Mouse (Mus musculus) lung, embryonic 15.5 days (tissue): ENCODE measurements around the gene Tdrkh. TPM values are rescaled to one million over a fixed set of nuclear protein-coding genes. Genes with fewer than 3 reads are reported as not detected.

Source experiments
- ATAC-seq: fragments of 200-750 bp; cut with Nextera tagmentation; 2 replicates; pipeline ENCODE4 v1.8.0; 2017; ENCODE audit warnings: moderate number of reproducible peaks, borderline replicate concordance; ENCODE audit not compliant: low FRiP score, low TSS enrichment; ENCODE audit errors: extremely low read depth
- H3K27ac ChIP-seq: fragments of 300-500 bp; sonication (generic); 2 replicates; pipeline ENCODE4 v1.5.1; 2015; ENCODE audit warnings: moderate library complexity, mild to moderate bottlenecking, inconsistent platforms
- H3K27me3 ChIP-seq: fragments of 300-500 bp; sonication (generic); 2 replicates; pipeline ENCODE4 v1.6.1; 2015; ENCODE audit warnings: inconsistent platforms
- H3K36me3 ChIP-seq: fragments of 300-500 bp; sonication (generic); 2 replicates; pipeline ENCODE4 v1.6.1; 2015; ENCODE audit warnings: inconsistent platforms
- H3K4me1 ChIP-seq: fragments of 300-500 bp; sonication (generic); 2 replicates; pipeline ENCODE4 v1.6.1; 2015; ENCODE audit warnings: inconsistent platforms
- H3K4me2 ChIP-seq: fragments of 300-500 bp; sonication (generic); 2 replicates; pipeline ENCODE4 v1.6.1; 2015; ENCODE audit warnings: inconsistent platforms, mild to moderate bottlenecking, moderate library complexity
- H3K4me3 ChIP-seq: fragments of 300-500 bp; sonication (generic); 2 replicates; pipeline ENCODE4 v1.5.1; 2015; ENCODE audit warnings: mild to moderate bottlenecking, inconsistent platforms
- H3K9ac ChIP-seq: fragments of 300-500 bp; sonication (generic); 2 replicates; pipeline ENCODE4 v1.6.1; 2015; ENCODE audit warnings: inconsistent platforms
- H3K9me3 ChIP-seq: fragments of 300-500 bp; sonication (generic); 2 replicates; pipeline ENCODE4 v1.6.1; 2016; ENCODE audit warnings: inconsistent platforms
- WGBS: fragments of 180-500 bp; shearing (Covaris S2); methylation state at CpG from one replicate; pipeline ENCODE4 v1.1.7; 2015; 5-methylcytosine and 5-hydroxymethylcytosine counted together
- polyA plus RNA-seq: library from polyadenylated mRNA; unstranded; fragments of >200 nt; fragmentation: Nextera tagmentation; extraction: Ambion mirVana; gene quantifications from 2 replicates; pipeline ENCODE4 v1.2.1, GENCODE M21; 2015

Gene Tdrkh
- polyA plus RNA-seq, 1 experiment from 2014 or later: 11.7 TPM

- no peak for ATAC-seq
- H3K36me3 ChIP-seq: no peaks in the 10 kb centered on the region
- 77% methylated on average over 13 of the region's 13 CpGs for WGBS
These were observed 52.8 kb downstream of the Tdrkh start for GRCm38 (mm10) chr3:94465632-94466430.

GRCm38 (mm10) chr3:94468931-94469330, 55.9 kb downstream of the Tdrkh start:
- no peak for ATAC-seq
- no peak overlapping the region for H3K9ac ChIP-seq

More at GRCm38 (mm10) chr3:94465632-94466430, 52.8 kb downstream of the Tdrkh start:
- H3K4me3 ChIP-seq: no peak overlapping the region
- H3K27me3 ChIP-seq: no peaks in the 10 kb centered on the region
- H3K4me2 ChIP-seq: no peak overlapping the region
- H3K9ac ChIP-seq: no peak overlapping the region
- H3K9me3 ChIP-seq: no peaks in the 10 kb centered on the region
- no peaks in the 10 kb centered on the region for H3K4me1 ChIP-seq
- H3K27ac ChIP-seq: no peak overlapping the region

GRCm38 (mm10) chr3:94472447-94473114, 59.5 kb downstream of the Tdrkh start:
- ATAC-seq: peak; percentile 81; the same call in 1 of the 2 replicates
- Histone ChIP-seq H3K36me3 (no peaks in the 10 kb centered on the region), H3K4me2 (peak overlapping the region; percentile 48), H3K9me3 (no peaks in the 10 kb centered on the region), H3K4me1 (peaks cover 10% of the 10 kb centered on the region), H3K27me3 (no peaks in the 10 kb centered on the region), H3K9ac (no peak overlapping the region), H3K4me3 (no peak overlapping the region), H3K27ac (no peak overlapping the region)
- 8% methylated on average over 28 of the region's 28 CpGs for WGBS

More at GRCm38 (mm10) chr3:94468931-94469330, 55.9 kb downstream of the Tdrkh start:
- Histone ChIP-seq H3K27me3 (no peaks in the 10 kb centered on the region), H3K9me3 (no peaks in the 10 kb centered on the region), H3K4me1 (peaks cover 10% of the 10 kb centered on the region), H3K27ac (no peak overlapping the region), H3K4me2 (no peak overlapping the region), H3K4me3 (no peak overlapping the region), H3K36me3 (no peaks in the 10 kb centered on the region)
- 46% methylated on average over 3 of the region's 3 CpGs for WGBS

GRCm38 (mm10) chr3:94473115-94473505, 60.0 kb downstream of the Tdrkh start:
- WGBS: 36% methylated on average over 10 of the region's 10 CpGs
- ATAC-seq: no peak
- H3K9me3 ChIP-seq: no peaks in the 10 kb centered on the region
- H3K36me3 ChIP-seq: no peaks in the 10 kb centered on the region
- no peak overlapping the region for H3K27ac ChIP-seq
- peak overlapping the region; percentile 48; the same call in 1 of the 2 replicates for H3K4me2 ChIP-seq
- no peak overlapping the region for H3K9ac ChIP-seq
- peaks cover 10% of the 10 kb centered on the region for H3K4me1 ChIP-seq
- H3K27me3 ChIP-seq: no peaks in the 10 kb centered on the region
- no peak overlapping the region for H3K4me3 ChIP-seq

GRCm38 (mm10) chr3:94473567-94474232, 60.6 kb downstream of the Tdrkh start:
- Histone ChIP-seq H3K27me3 (peaks cover 4% of the 10 kb centered on the region), H3K4me3 (no peak overlapping the region), H3K4me2 (no peak overlapping the region), H3K36me3 (no peaks in the 10 kb centered on the region), H3K4me1 (peaks cover 10% of the 10 kb centered on the region), H3K9me3 (no peaks in the 10 kb centered on the region), H3K9ac (no peak overlapping the region), H3K27ac (no peak overlapping the region)
- ATAC-seq: no peak
- 40% methylated on average over 5 of the region's 5 CpGs for WGBS

GRCm38 (mm10) chr3:94476301-94477035, 63.4 kb downstream of the Tdrkh start:
- no peak overlapping the region for H3K9ac ChIP-seq
- peaks cover 10% of the 10 kb centered on the region for H3K4me1 ChIP-seq
- H3K9me3 ChIP-seq: no peaks in the 10 kb centered on the region
- no peak overlapping the region for H3K4me2 ChIP-seq
- peaks cover 27% of the 10 kb centered on the region for H3K27me3 ChIP-seq
- no peak overlapping the region for H3K27ac ChIP-seq
- ATAC-seq: no peak
- no peak overlapping the region for H3K4me3 ChIP-seq
- WGBS: 51% methylated on average over 8 of the region's 8 CpGs
- H3K36me3 ChIP-seq: no peaks in the 10 kb centered on the region

- WGBS: 57% methylated on average over 4 of the region's 4 CpGs
- ATAC-seq: no peak
These were observed 64.4 kb downstream of the Tdrkh start for GRCm38 (mm10) chr3:94477444-94477843.

GRCm38 (mm10) chr3:94477981-94478422, 64.9 kb downstream of the Tdrkh start, which contains the start of gene Celf3:
Celf3 (plus strand) TSS chr3:94478295.
- WGBS: 2% methylated on average over 14 of the region's 14 CpGs

More at GRCm38 (mm10) chr3:94477444-94477843, 64.4 kb downstream of the Tdrkh start:
- Histone ChIP-seq H3K27ac (no peak overlapping the region), H3K4me1 (peaks cover 8% of the 10 kb centered on the region), H3K4me2 (no peak overlapping the region), H3K36me3 (no peaks in the 10 kb centered on the region), H3K27me3 (peaks cover 29% of the 10 kb centered on the region), H3K4me3 (no peak overlapping the region), H3K9me3 (no peaks in the 10 kb centered on the region), H3K9ac (no peak overlapping the region)

GRCm38 (mm10) chr3:94478591-94479169, 65.6 kb downstream of the Tdrkh start:
- WGBS: 15% methylated on average over 9 of the region's 9 CpGs
- ATAC-seq: 0 out of 2 replicates have a peak, but pooled peaks have one; percentile 19
- H3K9me3 ChIP-seq: no peaks in the 10 kb centered on the region
- no peak overlapping the region for H3K4me3 ChIP-seq
- H3K27ac ChIP-seq: no peak overlapping the region
- no peak overlapping the region for H3K4me2 ChIP-seq
- peaks cover 29% of the 10 kb centered on the region for H3K27me3 ChIP-seq
- no peaks in the 10 kb centered on the region for H3K4me1 ChIP-seq
- H3K36me3 ChIP-seq: no peaks in the 10 kb centered on the region
- H3K9ac ChIP-seq: no peak overlapping the region

More at GRCm38 (mm10) chr3:94477981-94478422, 64.9 kb downstream of the Tdrkh start, which contains the start of gene Celf3:
- Histone ChIP-seq H3K4me2 (no peak within 1 kb of the TSS), H3K27me3 (peaks cover 29% of the 10 kb centered on the region), H3K4me1 (peaks cover 3% of the 10 kb centered on the region; the same call in 1 of the 2 replicates), H3K4me3 (no peak within 1 kb of the TSS), H3K27ac (no peak within 1 kb of the TSS), H3K36me3 (no peaks in the 10 kb centered on the region), H3K9ac (no peak within 1 kb of the TSS), H3K9me3 (no peaks in the 10 kb centered on the region)
- ATAC-seq: peak; percentile 21; the same call in 1 of the 2 replicates

GRCm38 (mm10) chr3:94479564-94479963, 66.5 kb downstream of the Tdrkh start:
- Histone ChIP-seq H3K4me1 (no peaks in the 10 kb centered on the region), H3K9ac (no peak overlapping the region), H3K4me2 (no peak overlapping the region; the same call in 1 of the 2 replicates), H3K4me3 (no peak overlapping the region), H3K27ac (no peak overlapping the region), H3K27me3 (peaks cover 29% of the 10 kb centered on the region), H3K36me3 (no peaks in the 10 kb centered on the region), H3K9me3 (no peaks in the 10 kb centered on the region)
- WGBS: 4% methylated on average over 11 of the region's 11 CpGs
- ATAC-seq: no peak
